In genomic region chr11:59161398-59161797, GRCm38 (mm10) we compare ENCODE assay signal across 10 mouse cellular contexts. TPM values are rescaled to one million over a fixed set of nuclear protein-coding genes. Genes with fewer than 3 reads are reported as not detected.
A peak's percentile ranks its signal among the peaks of the same experiment; 100 is the strongest.
DNase-seq lines count a peak whose midpoint lies in the region; ATAC-seq and TF ChIP-seq lines count a peak whose summit lies in the region.
"Had no signal": no experiment of that assay in that cellular context is flagged by ENCODE, and none has a peak within 500 bp of the region (broad histone marks: within the 10 kb centered on the region; RNA-seq: fewer than 3 reads in every experiment).

No protein-coding gene starts in this region.

- no peaks in the 10 kb centered on the region for H3K9me3 ChIP-seq in hindbrain, postnatal 0 days (ENCODE audit: low read length)
- H3K9me3 ChIP-seq in hindbrain, embryonic 12.5 days (replicated peaks), result no peaks in the 10 kb centered on the region
- H3K9me3 ChIP-seq in liver, embryonic 14.5 days (ENCODE audit: control insufficient read depth, low read length), result no peaks in the 10 kb centered on the region
- H3K9me3 ChIP-seq: midbrain, embryonic 15.5 days had no signal

- H3K4me1 ChIP-seq in hindbrain, postnatal 0 days (ENCODE audit: insufficient read depth, low read length), result peaks cover 16% of the 10 kb centered on the region; the same call in 1 of the 2 replicates
- H3K4me1 ChIP-seq in hindbrain, embryonic 12.5 days, result peaks cover 19% of the 10 kb centered on the region
- peaks cover 14% of the 10 kb centered on the region for H3K4me1 ChIP-seq in testis, adult 2 months (ENCODE audit: control insufficient read depth, insufficient read depth, low read length)
- peaks cover 29 to 33% of the 10 kb centered on the region in 2 experiments for H3K4me1 ChIP-seq in liver, embryonic 14.5 days (replicated peaks; ENCODE audit: control insufficient read depth in 2 of 2, insufficient read depth in 2 of 2, low read length in 1 of 2)

- peaks cover 16% of the 10 kb centered on the region; the same call in 1 of the 2 replicates for H3K36me3 ChIP-seq in hindbrain, postnatal 0 days (ENCODE audit: insufficient read depth, low read length)
- H3K36me3 ChIP-seq in hindbrain, embryonic 12.5 days, result peaks cover 19% of the 10 kb centered on the region; the same call in 1 of the 2 replicates
- H3K36me3 ChIP-seq in testis, adult 2 months (ENCODE audit: control insufficient read depth, insufficient read depth, low read length), result no peaks in the 10 kb centered on the region; the same call in 1 of the 2 replicates
- peaks cover 28% of the 10 kb centered on the region for H3K36me3 ChIP-seq in liver, embryonic 14.5 days (replicated peaks; ENCODE audit: control insufficient read depth, insufficient read depth, low read depth)

- TF ChIP-seq CTCF in hindbrain, postnatal 0 days (IDR thresholded peaks at IDR 0.05; ENCODE audit: low read depth), result no peak
- TF ChIP-seq CTCF in testis, adult 2 months (IDR thresholded peaks at IDR 0.05; ENCODE audit: control insufficient read depth, insufficient read depth, insufficient replicate concordance, low read depth, low read length), result no peak
- TF ChIP-seq CTCF in liver, embryonic 14.5 days (IDR thresholded peaks at IDR 0.05; ENCODE audit: low read depth), result no peak

- no peak overlapping the region for H3K27ac ChIP-seq in hindbrain, postnatal 0 days
- no peak overlapping the region for H3K27ac ChIP-seq in hindbrain, embryonic 12.5 days
- H3K27ac ChIP-seq in testis, adult 2 months (ENCODE audit: control insufficient read depth, insufficient read depth, low read depth, low read length), result no peak overlapping the region
- H3K27ac ChIP-seq in liver, embryonic 14.5 days, result no peak overlapping the region
- H3K27ac ChIP-seq: midbrain, embryonic 15.5 days had no signal

- no peak for ATAC-seq in hindbrain, postnatal 0 days
- ATAC-seq in hindbrain, embryonic 12.5 days (ENCODE audit: low FRiP score), result no peak
- ATAC-seq in liver, embryonic 14.5 days (ENCODE audit: insufficient read depth), result no peak
- no peak for ATAC-seq in inflammation-experienced regulatory T-cells, adult 6 months
- ATAC-seq: midbrain, embryonic 15.5 days had no signal

- no peak for TF ChIP-seq EP300 in liver, embryonic 14.5 days (IDR thresholded peaks at IDR 0.05; ENCODE audit: low read depth)

- DNase-seq in hindbrain, postnatal 0 days (ENCODE audit: low spot score), result peak; percentile 19
- no peak for DNase-seq in testis, postnatal 10 days (ENCODE audit: low spot score)
- no peak for DNase-seq in liver, embryonic 14.5 days (ENCODE audit: low read depth in 3 of 3, low spot score in 3 of 3)
- DNase-seq in left cerebral cortex, postnatal 36 days (ENCODE audit: low spot score in 2 of 2), result no peak
- DNase-seq in Muller cell, postnatal 12 days (ENCODE audit: inconsistent ontology term), result no peak
- DNase-seq: embryo, embryonic 11 days had no signal

- intact Hi-C loops in left cerebral cortex, postnatal 36 days (cut with DNase I), result no loop called here

- H3K4me3 ChIP-seq in hindbrain, postnatal 0 days (ENCODE audit: low read length), result no peak overlapping the region
- H3K4me3 ChIP-seq in hindbrain, embryonic 12.5 days, result no peak overlapping the region
- peak overlapping the region; percentile 97 for H3K4me3 ChIP-seq in testis, adult 2 months (ENCODE audit: control insufficient read depth, low read depth, low read length)
- H3K4me3 ChIP-seq in liver, embryonic 14.5 days (ENCODE audit: insufficient read depth in 1 of 2, low read depth in 2 of 2, low read length in 2 of 2), result no peak overlapping the region
- H3K4me3 ChIP-seq: midbrain, embryonic 15.5 days had no signal

- no peaks in the 10 kb centered on the region for H3K27me3 ChIP-seq in hindbrain, postnatal 0 days (ENCODE audit: insufficient read depth, low read length)
- no peaks in the 10 kb centered on the region for H3K27me3 ChIP-seq in hindbrain, embryonic 12.5 days
- H3K27me3 ChIP-seq in testis, adult 2 months (ENCODE audit: control insufficient read depth, insufficient read depth, low read length), result no peaks in the 10 kb centered on the region
- no peaks in the 10 kb centered on the region for H3K27me3 ChIP-seq in liver, embryonic 14.5 days (ENCODE audit: control insufficient read depth, insufficient read depth, low read length)
- H3K27me3 ChIP-seq: midbrain, embryonic 15.5 days had no signal

- no peak overlapping the region for H3K4me2 ChIP-seq in hindbrain, postnatal 0 days (ENCODE audit: low read depth, low read length)
- no peak overlapping the region for H3K4me2 ChIP-seq in hindbrain, embryonic 12.5 days (replicated peaks)
- peak overlapping the region; percentile 89 for H3K4me2 ChIP-seq in liver, embryonic 14.5 days (ENCODE audit: low read depth)
- H3K4me2 ChIP-seq: midbrain, embryonic 15.5 days had no signal

- no peak overlapping the region for H3K9ac ChIP-seq in hindbrain, postnatal 0 days (replicated peaks; ENCODE audit: low read length)
- H3K9ac ChIP-seq in hindbrain, embryonic 12.5 days, result no peak overlapping the region
- H3K9ac ChIP-seq in liver, embryonic 14.5 days (replicated peaks), result no peak overlapping the region
- H3K9ac ChIP-seq: midbrain, embryonic 15.5 days had no signal

- WGBS in hindbrain, postnatal 0 days, result 56% methylated on average over 5 of the region's 5 CpGs
- WGBS in hindbrain, embryonic 12.5 days, result 81% methylated on average over 5 of the region's 5 CpGs
- 76% methylated on average over 5 of the region's 5 CpGs for WGBS in liver, embryonic 14.5 days (ENCODE audit: insufficient replicate concordance)

- TF ChIP-seq POLR2A in testis, adult 2 months (IDR thresholded peaks at IDR 0.05; ENCODE audit: control insufficient read depth, low read depth, low read length), result no peak

RNA-seq across cellular contexts. Expression of gene Iba57, which starts 2.1 kb away (rescaled TPM):
- 13.3 and 14.8 TPM in 2 replicates for total RNA-seq in hindbrain, postnatal 0 days (2014; rRNA removed)
- polyA plus RNA-seq in hindbrain, postnatal 0 days (2015; fragmentation: Nextera tagmentation; extraction: Ambion mirVana), result 9.3 and 10.7 TPM in 2 replicates
- 6.6 and 7.5 TPM in 2 replicates for polyA plus RNA-seq in hindbrain, embryonic 12.5 days (2016; fragmentation: Nextera tagmentation; extraction: Ambion mirVana)
- 9.4 and 10.3 TPM in 2 replicates for polyA plus RNA-seq in testis, adult 2 months (2012; rRNA removed)
- 7.9 and 8.0 TPM in 2 replicates for polyA plus RNA-seq in liver, embryonic 14.5 days (2012; rRNA removed)
- polyA plus RNA-seq in liver, embryonic 14.5 days (2014; fragmentation: Nextera tagmentation; extraction: Ambion mirVana), result 4.4 and 4.7 TPM in 2 replicates
- 1 to 10 TPM; 6.8 to 7.8 TPM for total RNA-seq in left cerebral cortex, postnatal 36 days (2021)
- polyA plus RNA-seq in inflammation-experienced regulatory T-cells, adult 6 months (2017; shearing (Covaris generic)), result 1 to 10 TPM; 1.3 to 1.5 (median 1.4) TPM

RNA-seq across cellular contexts. Expression of gene Gjc2, which starts 21.6 kb away (rescaled TPM):
- 2.3 and 3.2 TPM in 2 replicates for total RNA-seq in hindbrain, postnatal 0 days (2014; rRNA removed)
- 0.38 and 0.76 TPM in 2 replicates for polyA plus RNA-seq in hindbrain, postnatal 0 days (2015; fragmentation: Nextera tagmentation; extraction: Ambion mirVana)
- 0.27 and 0.28 TPM in 2 replicates for polyA plus RNA-seq in hindbrain, embryonic 12.5 days (2016; fragmentation: Nextera tagmentation; extraction: Ambion mirVana)
- polyA plus RNA-seq in testis, adult 2 months (2012; rRNA removed), result 2.1 and 2.7 TPM in 2 replicates
- 0.08 and 0.10 TPM in 2 replicates for polyA plus RNA-seq in liver, embryonic 14.5 days (2012; rRNA removed)
- 0.13 TPM in 1 of 2 replicates, not detected in the other for polyA plus RNA-seq in liver, embryonic 14.5 days (2014; fragmentation: Nextera tagmentation; extraction: Ambion mirVana)
- 10 to 100 TPM; 10.1 to 17.5 TPM for total RNA-seq in left cerebral cortex, postnatal 36 days (2021)
- polyA plus RNA-seq in inflammation-experienced regulatory T-cells, adult 6 months (2017; shearing (Covaris generic)), result not detected

RNA-seq across cellular contexts. Expression of gene Obscn, which starts 25.2 kb away (rescaled TPM):
- total RNA-seq in hindbrain, postnatal 0 days (2014; rRNA removed), result 2.3 and 2.8 TPM in 2 replicates
- polyA plus RNA-seq in hindbrain, postnatal 0 days (2015; fragmentation: Nextera tagmentation; extraction: Ambion mirVana), result 0.30 and 0.41 TPM in 2 replicates
- 0.28 and 0.39 TPM in 2 replicates for polyA plus RNA-seq in hindbrain, embryonic 12.5 days (2016; fragmentation: Nextera tagmentation; extraction: Ambion mirVana)
- polyA plus RNA-seq in testis, adult 2 months (2012; rRNA removed), result 1.9 and 2.8 TPM in 2 replicates
- 0.11 TPM in 2 replicates for polyA plus RNA-seq in liver, embryonic 14.5 days (2012; rRNA removed)
- polyA plus RNA-seq in liver, embryonic 14.5 days (2014; fragmentation: Nextera tagmentation; extraction: Ambion mirVana), result 0.06 and 0.13 TPM in 2 replicates
- total RNA-seq in left cerebral cortex, postnatal 36 days (2021), result 1 to 10 TPM; 2.4 to 2.7 TPM
- polyA plus RNA-seq in inflammation-experienced regulatory T-cells, adult 6 months (2017; shearing (Covaris generic)), result not detected

RNA-seq across cellular contexts. Expression of gene Guk1, which starts 30.6 kb away (rescaled TPM):
- 124 TPM in 2 replicates for total RNA-seq in hindbrain, postnatal 0 days (2014; rRNA removed)
- polyA plus RNA-seq in hindbrain, postnatal 0 days (2015; fragmentation: Nextera tagmentation; extraction: Ambion mirVana), result 258 and 271 TPM in 2 replicates
- polyA plus RNA-seq in hindbrain, embryonic 12.5 days (2016; fragmentation: Nextera tagmentation; extraction: Ambion mirVana), result 107 and 112 TPM in 2 replicates
- polyA plus RNA-seq in testis, adult 2 months (2012; rRNA removed), result 168 and 188 TPM in 2 replicates
- 40.2 and 41.1 TPM in 2 replicates for polyA plus RNA-seq in liver, embryonic 14.5 days (2012; rRNA removed)
- polyA plus RNA-seq in liver, embryonic 14.5 days (2014; fragmentation: Nextera tagmentation; extraction: Ambion mirVana), result 64.2 and 70.5 TPM in 2 replicates
- 100 to 1,000 TPM; 128 to 152 TPM for total RNA-seq in left cerebral cortex, postnatal 36 days (2021)
- polyA plus RNA-seq in inflammation-experienced regulatory T-cells, adult 6 months (2017; shearing (Covaris generic)), result 10 to 100 TPM; 58.6 to 65.6 (median 60.5) TPM

RNA-seq across cellular contexts. Expression of gene Mrpl55, which starts 40.9 kb away (rescaled TPM):
- 88.3 and 90.6 TPM in 2 replicates for total RNA-seq in hindbrain, postnatal 0 days (2014; rRNA removed)
- 119 and 123 TPM in 2 replicates for polyA plus RNA-seq in hindbrain, postnatal 0 days (2015; fragmentation: Nextera tagmentation; extraction: Ambion mirVana)
- polyA plus RNA-seq in hindbrain, embryonic 12.5 days (2016; fragmentation: Nextera tagmentation; extraction: Ambion mirVana), result 76.1 and 84.6 TPM in 2 replicates
- 75.8 and 82.3 TPM in 2 replicates for polyA plus RNA-seq in testis, adult 2 months (2012; rRNA removed)
- 25.3 and 41.2 TPM in 2 replicates for polyA plus RNA-seq in liver, embryonic 14.5 days (2012; rRNA removed)
- 56.8 and 59.8 TPM in 2 replicates for polyA plus RNA-seq in liver, embryonic 14.5 days (2014; fragmentation: Nextera tagmentation; extraction: Ambion mirVana)
- 10 to 100 TPM; 33.5 to 39.2 TPM for total RNA-seq in left cerebral cortex, postnatal 36 days (2021)
- polyA plus RNA-seq in inflammation-experienced regulatory T-cells, adult 6 months (2017; shearing (Covaris generic)), result 10 to 100 TPM; 43.4 to 49.1 (median 46.7) TPM
